Mouse (Mus musculus): Measurements from ENCODE around the gene S100a4.

DNA sequence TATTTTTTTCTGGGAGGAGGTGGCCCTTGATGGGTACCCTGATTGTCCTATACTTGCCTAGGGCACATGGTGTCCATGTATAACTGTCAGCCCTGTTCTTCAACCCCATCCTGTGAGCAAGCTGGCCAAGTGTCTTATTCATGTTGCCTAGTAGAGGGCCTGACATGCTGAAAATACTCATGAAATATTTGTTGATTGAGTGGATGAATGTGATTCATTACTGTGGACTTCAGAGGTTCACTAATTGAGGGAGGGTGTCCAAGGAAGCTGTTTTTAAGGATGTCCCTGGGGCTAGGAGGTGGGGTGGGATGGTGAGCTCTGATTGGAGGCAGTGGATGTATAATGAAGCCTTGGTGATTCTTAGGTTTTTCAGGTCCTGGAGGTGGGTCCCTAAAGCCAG is 50.1 kb downstream of the S100a4 start, which contains the start of gene S100a7a:
- TF ChIP-seq POLR2A (IDR thresholded peaks at IDR 0.05; ENCODE audit: insufficient read depth, low read length) (no peak), EP300 (IDR thresholded peaks at IDR 0.05; ENCODE audit: insufficient read depth, low read depth, low read length) (no peak)
